Mouse (Mus musculus) heart, adult 2 months (tissue): ENCODE results near the gene Aldh1a3.

Experiments used
- CTCF ChIP-seq: fragments of 200-600 bp; IDR thresholded peaks from 2 replicates; pipeline ENCODE4 v1.8.1; 2022; ENCODE audit warnings: antibody characterized with exemption, mild to moderate bottlenecking, moderate library complexity
- EP300 ChIP-seq: fragments of 200-500 bp; IDR thresholded peaks from 2 replicates; pipeline ENCODE4 v1.6.1; 2011; ENCODE audit warnings: low read depth, low read length, control low read depth; ENCODE audit not compliant: insufficient read depth

- TF ChIP-seq CTCF (no peak), EP300 (no peak)
These were observed 84.5 kb downstream of the Aldh1a3 start for GRCm38 (mm10) chr7:66342831-66343230.
